ENCODE assay signal across 8 mouse cellular contexts in genomic region chr12:85541153-85541552, GRCm38 (mm10). TPM values are rescaled to one million over a fixed set of nuclear protein-coding genes. Genes with fewer than 3 reads are reported as not detected.
DNase-seq lines count a peak whose midpoint lies in the region; ATAC-seq and TF ChIP-seq lines count a peak whose summit lies in the region.

No protein-coding gene starts in this region.

- ATAC-seq in monocyte, adult 5-6 weeks (replicated peaks; ENCODE audit: insufficient number of reproducible peaks, low FRiP score, low TSS enrichment, poor library complexity, severe bottlenecking), result peak; percentile 60

- peak; percentile 40 for DNase-seq in gastrocnemius, adult 2 months
- DNase-seq in gastrocnemius, adult 8-10 months (ENCODE audit: low spot score in 2 of 2), result no peak
- DNase-seq in B cell, adult 2 months, result peak; percentile 12 to 16
- DNase-seq in gastrocnemius, postnatal 14 days, result peak; percentile 51
- peak; percentile 55 for DNase-seq in kidney, postnatal 10 days
- no peak for DNase-seq in left cerebral cortex, adult 18-20 months (ENCODE audit: low spot score in 2 of 2)
- no peak for DNase-seq in cerebellum, postnatal 14 days

- no peak for TF ChIP-seq CTCF in gastrocnemius, adult 2 months (IDR thresholded peaks at IDR 0.05)

- intact Hi-C loops in gastrocnemius, adult 2 months (cut with DNase I), result no loop called here
- intact Hi-C loops in gastrocnemius, postnatal 14 days (cut with DNase I; ENCODE audit: low total_unique reads), result no loop called here

- H3K27ac ChIP-seq in gastrocnemius, adult 2 months, result no peak overlapping the region

- H3K4me3 ChIP-seq in gastrocnemius, adult 2 months, result no peak overlapping the region

RNA-seq across cellular contexts. Expression of gene Jdp2, which starts 57.7 kb away (rescaled TPM):
- total RNA-seq in gastrocnemius, adult 2 months (2021), result 1 to 10 TPM; 3.9 to 8.8 TPM
- 1 to 10 TPM; 3.0 to 4.5 (median 3.8) TPM for total RNA-seq in gastrocnemius, adult 8-10 months (2022)
- total RNA-seq in gastrocnemius, postnatal 14 days (2021), result 10 to 100 TPM in 1 of 2 experiments, 1 to 10 TPM in 1; 9.4 to 11.6 TPM
- 28.2 to 43.6 TPM (median 32.9 TPM) in 3 replicates for total RNA-seq in monocyte, adult 5-6 weeks (2017)
- total RNA-seq in left cerebral cortex, adult 18-20 months (2021), result 10 to 100 TPM; 74.8 to 77.6 TPM

Comparison
In these comparisons a context has a peak if more than half of its experiments do, and no peak if none do; other contexts are left out.
1. DNase-seq: peak in gastrocnemius, adult 2 months (single experiment), B cell, adult 2 months (2 of 2), gastrocnemius, postnatal 14 days (single experiment) and kidney, postnatal 10 days (single experiment); none in gastrocnemius, adult 8-10 months (0 of 2), left cerebral cortex, adult 18-20 months (0 of 2) and cerebellum, postnatal 14 days (0 of 2).